Mouse (Mus musculus) cerebellum, adult 11-12 months (tissue): ENCODE measurements at regions not wholly inside any gene's neighbourhood (a gene's known extent, or its start where the extent isn't known, plus 50 kb on each side); places are given as distances from the start of the nearest gene placed in this dataset.

Source experiments
- DNase-seq: peaks from one replicate; pipeline ENCODE4 v3.0.0; 2022

GRCm38 (mm10) chr12:10573381-10573780 lies 182.8 kb downstream of the Rdh14 start:
- DNase-seq, result no peak

- no peak for DNase-seq
Measured at GRCm38 (mm10) chr12:10582840-10583614, 192.5 kb downstream of the Rdh14 start.

- no peak for DNase-seq
Measured at GRCm38 (mm10) chr12:10584026-10584425, 193.5 kb downstream of the Rdh14 start.

DNA sequence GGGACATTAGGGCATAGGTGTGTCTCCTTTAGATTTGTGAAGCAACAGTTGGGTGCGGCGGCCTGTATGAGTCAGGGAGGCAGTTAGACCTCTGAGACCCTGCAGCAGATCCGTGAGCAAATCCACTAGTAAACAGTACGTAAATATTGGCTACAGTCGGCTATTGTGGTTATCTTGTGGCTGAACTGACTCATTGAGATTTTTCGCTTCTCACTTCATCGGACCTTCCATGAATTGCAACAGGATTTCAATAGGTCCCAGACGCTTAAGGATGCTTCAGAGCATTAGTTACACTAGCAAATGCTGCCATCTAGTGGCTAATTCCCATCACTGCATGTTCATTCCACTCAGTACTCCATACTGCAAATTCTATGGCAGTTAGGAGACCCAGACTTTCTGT lies 199.0 kb downstream of the Rdh14 start:
- DNase-seq, result peak; percentile 23

- DNase-seq, result peak; percentile 2
Measured at GRCm38 (mm10) chr12:10597976-10598746, 207.6 kb downstream of the Rdh14 start.

- DNase-seq, result no peak
Measured at GRCm38 (mm10) chr12:10600111-10600510, 209.5 kb downstream of the Rdh14 start.

DNA sequence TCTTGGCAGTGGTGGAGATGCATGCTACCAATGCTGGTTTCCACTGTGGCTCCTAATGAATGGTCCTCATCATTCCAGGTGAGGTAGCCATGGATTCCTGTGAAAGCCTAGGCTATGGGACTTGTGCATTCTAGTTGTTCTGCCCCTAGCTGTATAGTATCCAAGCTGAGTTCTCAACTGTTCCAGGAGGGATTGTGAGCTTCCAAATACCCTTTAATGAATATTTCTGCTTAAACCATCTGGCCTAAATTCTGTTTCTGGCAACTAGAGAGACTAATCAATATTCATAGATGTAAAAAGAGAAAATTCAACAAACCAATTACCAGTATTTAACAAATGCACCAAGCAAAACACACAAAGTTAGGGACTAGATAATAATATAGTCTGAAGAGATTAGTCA lies 227.7 kb downstream of the Rdh14 start:
- no peak for DNase-seq

DNA sequence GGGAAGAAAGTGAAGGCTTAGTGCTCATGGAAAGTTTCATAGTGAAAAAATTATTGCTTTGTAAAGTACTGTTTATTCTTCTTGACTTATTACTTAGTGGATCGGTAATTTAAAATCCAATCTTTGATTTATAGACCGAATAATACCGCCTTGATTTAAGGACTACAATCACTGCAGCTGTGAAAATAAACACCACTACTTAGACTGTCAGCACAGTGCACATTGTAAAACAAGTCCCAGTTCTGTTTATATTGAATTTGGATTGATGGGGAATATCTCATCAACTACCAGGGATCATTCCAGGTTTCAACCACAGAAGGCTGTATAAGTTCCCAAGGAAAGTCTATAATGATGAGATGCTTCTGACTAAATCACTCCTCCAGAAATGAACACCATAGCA lies 230.0 kb downstream of the Rdh14 start:
- DNase-seq, result no peak

DNA sequence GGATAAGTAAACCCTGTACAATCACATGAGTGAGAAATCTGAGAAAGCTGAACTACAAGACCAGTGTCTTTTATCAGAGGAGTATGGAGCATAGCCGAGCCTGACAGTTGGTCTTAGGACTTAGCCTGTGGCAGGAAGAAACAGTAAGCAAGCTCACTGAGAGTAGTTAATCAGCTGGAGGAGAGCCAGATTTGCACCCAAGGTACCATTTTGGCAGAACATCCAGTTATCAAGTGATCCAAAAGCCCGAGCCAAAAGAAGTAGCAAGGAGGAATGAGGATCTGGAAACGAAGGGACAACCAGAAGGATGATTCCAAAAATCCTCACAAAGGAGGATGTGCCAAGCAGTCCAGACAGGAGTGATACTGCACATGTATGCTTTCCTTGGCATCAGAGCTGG lies 248.0 kb downstream of the Rdh14 start:
- peak; percentile 25 for DNase-seq

GRCm38 (mm10) chr12:10654466-10655184 lies 264.1 kb downstream of the Rdh14 start:
- DNase-seq, result peak; percentile 49

DNA sequence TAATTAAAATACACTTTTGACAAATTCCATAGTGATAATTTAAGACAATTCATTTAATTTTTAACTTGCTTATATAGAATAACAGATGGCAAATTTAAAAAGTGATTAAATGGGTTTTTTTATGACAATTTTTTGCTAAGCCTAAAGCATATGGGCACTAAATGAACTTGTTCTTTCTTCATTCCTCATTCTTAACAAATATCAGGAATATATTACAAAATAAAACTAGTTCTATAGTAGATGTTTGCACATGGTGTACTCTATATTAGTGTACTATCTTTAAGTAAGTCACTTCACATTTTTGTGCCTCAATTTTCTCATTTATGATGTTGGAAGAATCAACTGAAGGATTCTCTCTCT lies 264.6 kb downstream of the Rdh14 start:
- no peak for DNase-seq

GRCm38 (mm10) chr12:10658826-10659225 lies 268.3 kb downstream of the Rdh14 start:
- no peak for DNase-seq

- DNase-seq, result no peak
Measured at GRCm38 (mm10) chr12:10686747-10687146, 296.2 kb downstream of the Rdh14 start.
